Mouse (Mus musculus) heart, postnatal 36 days (tissue): ENCODE results near the gene Hist1h2ad. TPM values are rescaled to one million over a fixed set of nuclear protein-coding genes. Genes with fewer than 3 reads are reported as not detected.
A peak's percentile ranks its signal among the peaks of the same experiment; 100 is the strongest.
"Not testable (repeated sequence)": the region's sequence is repeated elsewhere in the genome, so short reads cannot be mapped to it uniquely, and the experiment has no call there.

Experiments
- DNase-seq, 2 experiments: peaks; one replicate each; pipeline ENCODE4 v3.0.0; 2021 to 2022
- intact Hi-C: fragments of 180-260 bp; cut with DNase I; formaldehyde crosslinking; loops from one replicate; pipeline ENCODE4 v1.15.1; 2025
- total RNA-seq, 2 experiments: library from RNA; stranded (reverse); gene quantifications; 2 replicates each; pipeline ENCODE4 v1.2.3; 2021

The Hist1h2ad gene
- total RNA-seq, 2 experiments from 2014 or later = 2.9 to 4.6 TPM

DNA sequence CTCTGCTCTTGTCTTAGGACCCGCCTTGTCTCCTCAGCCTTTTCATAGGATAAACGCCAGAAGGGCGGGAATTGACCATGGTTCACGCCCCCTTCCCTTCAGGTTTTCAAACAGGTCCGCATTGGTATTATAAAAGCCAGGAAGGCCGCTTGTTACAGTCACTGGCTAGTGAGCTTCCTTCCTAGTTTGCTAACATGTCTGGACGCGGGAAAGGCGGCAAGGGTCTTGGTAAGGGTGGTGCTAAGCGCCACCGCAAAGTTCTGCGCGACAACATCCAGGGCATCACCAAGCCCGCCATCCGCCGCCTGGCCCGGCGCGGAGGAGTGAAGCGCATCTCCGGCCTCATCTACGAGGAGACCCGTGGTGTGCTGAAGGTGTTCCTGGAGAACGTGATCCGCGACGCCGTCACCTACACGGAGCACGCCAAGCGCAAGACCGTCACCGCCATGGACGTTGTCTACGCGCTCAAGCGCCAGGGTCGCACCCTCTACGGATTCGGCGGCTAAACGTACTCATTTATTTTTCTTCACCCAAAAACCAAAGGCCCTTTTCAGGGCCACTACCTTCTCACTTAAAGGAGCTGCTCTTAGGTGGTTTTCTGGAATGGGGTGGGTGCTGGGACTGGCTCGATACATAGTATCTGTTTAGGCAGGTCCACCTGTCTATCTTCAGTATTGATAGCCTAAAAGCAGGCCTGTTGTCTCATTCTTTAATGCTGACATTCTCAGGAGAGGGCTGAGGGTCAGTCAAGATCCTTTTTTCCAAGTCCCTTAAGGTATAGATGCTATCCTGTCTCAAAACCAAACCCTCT is 7.4 kb downstream of the Hist1h2ad start, which contains the start of gene Hist1h4d:
Gene Hist1h4d, plus strand, starts transcription at position 191 of the 811 bp plus-strand sequence.
- intact Hi-C loops = loop anchor here (5.0 to 10.0 kb wide), 7 partner anchors 49 to 1867 kb away; partner anchors contain the start of genes Hist1h1b, Hist1h1t, Hist1h2ac and Hist1h2af
- peak; percentile 97 to 98 for DNase-seq

DNA sequence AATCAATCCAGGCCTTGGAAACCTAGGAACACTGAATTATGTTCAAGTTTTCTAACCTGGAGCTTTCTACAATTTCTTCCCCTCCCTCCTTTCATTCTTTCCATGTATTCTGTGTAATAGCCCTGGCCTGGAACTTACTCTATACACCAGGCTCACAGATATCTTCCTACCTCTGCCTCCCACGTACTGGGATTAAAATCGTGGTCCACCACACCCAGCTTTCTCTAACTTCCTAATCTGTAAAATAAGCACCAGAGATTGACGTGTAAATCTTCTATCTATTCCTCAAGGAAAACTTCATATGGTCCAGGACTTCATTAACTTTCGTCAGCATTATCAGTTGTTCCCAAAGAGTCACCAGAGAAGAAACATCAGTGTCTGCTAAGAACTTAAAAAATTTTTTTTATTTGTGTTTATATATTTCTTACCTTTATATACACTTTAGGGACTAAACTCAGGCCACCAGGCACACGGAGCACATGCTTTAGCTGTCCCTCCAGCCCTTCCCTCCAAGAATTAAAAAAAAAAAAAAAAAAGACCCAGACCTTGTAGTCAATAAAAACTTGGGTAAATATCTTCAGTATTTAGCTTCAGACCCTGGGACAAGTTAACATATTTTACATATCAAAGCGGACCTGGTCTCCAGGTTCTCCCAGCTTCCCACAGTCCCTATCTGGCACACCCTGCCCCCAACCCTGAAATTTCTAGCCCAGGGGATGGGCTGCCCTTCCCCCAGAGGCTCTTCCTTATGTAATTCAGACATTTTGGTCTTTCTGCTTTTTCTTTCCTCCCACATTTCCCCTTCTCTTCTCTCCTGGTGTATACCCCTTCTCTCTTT is 8.3 kb downstream of the Hist1h2ad start:
- intact Hi-C loops = loop anchor here (5.0 to 10.0 kb wide), 7 partner anchors 50 to 1868 kb away; partner anchors contain the start of genes Hist1h1b, Hist1h1t, Hist1h2ac and Hist1h2af
- no peak for DNase-seq

DNA sequence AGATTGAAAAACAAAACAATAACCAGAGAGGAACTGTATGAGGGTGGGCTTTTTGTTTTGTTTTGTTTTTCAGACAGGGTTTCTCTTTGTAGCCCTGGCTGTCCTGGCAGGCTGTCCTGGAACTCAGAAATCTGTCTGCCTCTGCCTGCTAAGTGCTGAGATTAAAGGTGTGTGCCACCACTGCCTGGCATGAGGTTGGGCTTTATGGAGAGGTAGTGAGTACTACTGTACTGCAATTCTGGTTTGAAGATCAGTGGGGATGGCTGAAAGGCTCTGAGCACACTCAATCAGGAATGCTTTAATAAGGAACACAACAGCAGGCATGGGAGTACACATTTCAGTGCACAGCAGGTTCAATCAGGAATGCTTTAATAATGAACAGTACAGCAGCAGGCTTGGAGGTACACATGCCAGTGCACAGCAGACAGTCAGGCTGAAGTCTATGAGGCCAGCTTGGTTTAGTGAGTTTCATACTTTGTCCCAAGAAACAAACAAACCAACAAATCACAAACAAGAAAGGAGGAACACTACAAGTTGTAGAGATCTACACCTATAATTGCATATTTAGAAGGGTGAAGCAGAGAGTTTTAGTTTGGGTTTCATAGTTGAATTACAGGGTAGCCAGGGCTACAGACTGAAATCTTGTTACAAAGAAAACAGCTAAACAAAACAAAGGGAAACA is 9.3 kb downstream of the Hist1h2ad start:
- no peak for DNase-seq
- intact Hi-C loops = loop anchor here (2.0 to 10.0 kb wide), 8 partner anchors 39 to 1869 kb away; partner anchors contain the start of genes Hist1h1b, Hist1h1e, Hist1h1t and Hist1h2ac

- intact Hi-C loops = loop anchor here (2.0 to 10.0 kb wide), 8 partner anchors 38 to 1870 kb away; partner anchors contain the start of genes Hist1h1b, Hist1h1e, Hist1h1t and Hist1h2ac
- no peak for DNase-seq
These were observed 10.2 kb downstream of the Hist1h2ad start for GRCm38 (mm10) chr13:23584331-23584730.

DNA sequence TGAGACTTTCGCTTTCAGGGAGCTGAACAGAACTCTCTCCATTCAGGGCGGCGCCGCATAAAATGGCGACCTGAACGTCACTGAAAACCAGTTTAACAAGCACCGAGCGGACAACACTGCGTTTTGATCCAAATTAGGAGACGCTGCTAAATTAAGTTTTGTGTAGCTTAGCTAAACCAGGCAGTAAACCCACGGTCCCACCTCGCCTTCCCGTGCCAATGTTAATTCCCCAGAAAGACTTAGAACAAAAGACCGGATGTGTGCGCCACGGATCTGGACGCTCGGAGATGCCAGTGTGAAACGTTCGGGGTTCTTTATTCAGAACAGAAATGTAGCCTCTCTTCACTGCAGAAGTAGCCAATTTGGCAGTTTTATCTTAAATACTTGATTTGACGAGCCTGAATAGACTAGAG is 10.9 kb downstream of the Hist1h2ad start:
- intact Hi-C loops = loop anchor here (1.0 to 10.0 kb wide), 5 partner anchors 38 to 1870 kb away; partner anchors contain the start of genes Hist1h1b, Hist1h1c, Hist1h1e and Hist1h2ai
- DNase-seq = peak; percentile 73 to 80

DNA sequence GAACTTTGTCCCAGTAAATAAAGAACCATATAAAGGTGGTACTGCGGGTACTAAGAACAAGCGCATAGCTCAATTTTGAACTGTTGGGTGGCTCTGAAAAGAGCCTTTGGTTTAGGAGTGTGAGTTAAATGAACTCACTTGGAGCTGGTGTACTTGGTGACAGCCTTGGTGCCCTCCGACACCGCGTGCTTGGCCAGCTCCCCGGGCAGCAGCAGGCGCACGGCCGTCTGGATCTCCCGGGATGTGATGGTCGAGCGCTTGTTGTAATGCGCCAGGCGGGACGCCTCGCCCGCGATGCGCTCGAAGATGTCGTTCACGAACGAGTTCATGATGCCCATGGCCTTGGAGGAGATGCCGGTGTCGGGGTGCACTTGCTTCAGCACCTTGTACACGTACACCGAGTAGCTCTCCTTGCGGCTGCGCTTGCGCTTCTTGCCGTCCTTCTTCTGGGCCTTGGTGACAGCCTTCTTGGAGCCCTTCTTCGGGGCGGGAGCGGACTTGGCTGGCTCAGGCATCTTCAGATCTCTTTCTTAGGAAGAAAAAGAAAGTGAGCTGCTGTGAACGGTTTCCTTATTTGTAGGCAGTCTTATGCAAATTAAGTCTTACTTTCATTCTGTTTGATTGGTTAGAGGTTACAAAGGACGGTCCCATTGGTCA is 11.4 kb downstream of the Hist1h2ad start:
- intact Hi-C loops = loop anchor here (1.0 to 10.0 kb wide), 5 partner anchors 37 to 1871 kb away; partner anchors contain the start of genes Hist1h1b, Hist1h1c, Hist1h1e and Hist1h2ai
- DNase-seq = peak; percentile 68 to 75

- intact Hi-C loops = loop anchor here (5.0 to 10.0 kb wide), 3 partner anchors 151 to 1872 kb away; partner anchors contain the start of genes Hist1h1b, Hist1h1c, Hist1h2ai and Hist1h2an
- no peak for DNase-seq
These were observed 12.1 kb downstream of the Hist1h2ad start for GRCm38 (mm10) chr13:23586099-23586939.

- no peak for DNase-seq
- intact Hi-C loops = loop anchor here (5.0 to 10.0 kb wide), 3 partner anchors 150 to 1872 kb away; partner anchors contain the start of genes Hist1h1b, Hist1h1c, Hist1h2ai and Hist1h2an
These were observed 12.7 kb downstream of the Hist1h2ad start for GRCm38 (mm10) chr13:23586940-23587225.

GRCm38 (mm10) chr13:23591206-23591605 is 17.0 kb downstream of the Hist1h2ad start:
- intact Hi-C loops = no loop called here
- DNase-seq = no peak

GRCm38 (mm10) chr13:23591886-23592285 is 17.7 kb downstream of the Hist1h2ad start:
- intact Hi-C loops, DNase-seq: not testable (repeated sequence)

DNA sequence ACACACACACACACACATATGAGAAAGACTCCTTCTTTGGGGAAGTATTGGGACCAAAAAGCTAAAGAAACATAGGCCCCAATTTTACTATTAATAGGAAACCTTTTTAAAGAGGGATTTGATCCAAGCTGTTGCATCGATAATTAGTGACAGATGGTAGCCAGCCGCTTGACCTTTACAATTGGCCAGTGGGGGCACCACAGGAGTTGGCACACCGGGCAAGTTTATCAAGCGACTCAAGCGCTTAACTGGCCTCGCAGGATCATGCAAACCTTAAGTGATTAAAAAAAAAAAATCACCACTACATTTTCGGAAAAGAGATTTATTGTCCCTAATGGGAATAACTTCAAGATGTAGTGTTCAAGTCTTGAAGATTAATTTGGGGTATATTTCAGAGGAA is 18.4 kb downstream of the Hist1h2ad start:
- DNase-seq = no peak
- intact Hi-C loops = no loop called here

DNA sequence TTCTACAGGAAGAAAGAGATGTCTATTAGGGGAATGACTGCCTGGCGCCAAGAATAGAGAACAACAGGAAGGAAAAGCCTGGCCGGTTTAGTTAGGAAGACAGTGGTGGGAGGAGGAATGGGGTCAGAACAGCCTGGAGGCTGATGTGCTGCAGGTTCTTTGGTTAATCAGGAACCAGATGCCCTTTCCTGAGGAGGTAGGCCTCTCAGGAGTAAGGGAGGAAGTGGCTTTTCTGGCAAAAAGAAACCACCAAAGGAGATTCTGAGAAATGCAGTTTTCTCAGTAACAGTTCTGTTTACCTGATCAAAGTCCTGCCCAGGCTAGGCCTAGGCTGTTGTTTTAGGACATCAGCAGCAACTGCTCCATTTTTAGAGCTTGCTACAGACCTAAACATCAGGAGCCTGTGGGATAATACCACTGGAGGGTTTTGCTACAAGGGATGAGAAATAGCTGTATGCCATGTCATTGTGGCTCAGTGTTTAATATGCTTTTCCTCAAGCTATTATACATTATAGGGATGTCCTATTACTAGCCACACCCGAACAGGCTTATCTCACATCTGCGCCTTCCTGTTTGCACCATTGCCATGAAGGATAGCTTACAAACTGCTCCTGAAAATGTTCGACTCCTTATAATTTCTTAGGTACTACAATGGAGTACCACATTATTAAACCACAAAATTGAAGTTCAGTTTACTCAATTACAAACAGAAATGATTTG is 19.0 kb downstream of the Hist1h2ad start:
- intact Hi-C loops = no loop called here
- no peak for DNase-seq

DNA sequence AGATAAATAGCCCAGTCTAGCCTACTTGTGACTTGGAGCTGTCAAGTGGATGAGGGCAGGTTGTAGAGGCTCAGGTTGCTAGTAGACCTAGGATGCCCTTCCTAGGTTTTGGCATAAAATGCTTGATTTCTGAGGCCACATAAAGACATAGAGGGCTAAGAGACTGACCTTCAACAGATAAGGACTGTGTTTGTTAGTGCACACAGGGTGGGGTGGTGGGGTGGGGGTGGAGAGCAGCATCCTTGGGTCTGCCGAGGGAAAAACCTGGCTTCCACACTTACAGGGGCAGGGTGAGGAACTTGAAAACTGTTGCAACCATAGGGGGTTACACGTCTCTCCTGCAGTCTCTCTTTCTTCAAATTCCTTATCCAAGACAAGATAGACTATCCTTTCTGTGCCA is 21.0 kb downstream of the Hist1h2ad start:
- intact Hi-C loops = loop anchor here (5.0 kb wide), 1 partner anchor 73 kb away; no protein-coding TSS in a partner anchor
- DNase-seq = no peak

- no peak for DNase-seq
- intact Hi-C loops = loop anchor here (5.0 kb wide), 1 partner anchor 73 kb away; no protein-coding TSS in a partner anchor
These were observed 21.6 kb downstream of the Hist1h2ad start for GRCm38 (mm10) chr13:23595622-23596372.

DNA sequence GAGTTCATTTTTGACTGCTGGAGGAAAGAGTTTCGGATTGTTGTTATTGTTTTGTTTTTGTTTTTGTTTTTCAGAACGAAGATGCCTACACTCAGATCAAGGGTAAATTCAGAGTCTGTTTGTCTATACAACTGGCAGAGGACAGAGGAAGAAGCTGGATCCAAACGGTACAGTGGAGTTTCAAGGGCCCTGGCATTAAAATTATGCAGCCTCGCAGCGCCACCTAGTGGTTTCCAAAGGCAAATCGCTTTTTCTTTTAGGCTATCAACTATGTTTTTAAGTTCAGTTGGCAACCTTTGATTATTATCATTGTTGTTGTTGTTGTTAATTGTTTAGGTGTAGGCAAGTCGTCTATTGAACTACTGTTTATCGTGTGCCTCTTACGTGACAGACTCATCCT is 23.8 kb downstream of the Hist1h2ad start:
- peak; percentile 79 to 85 for DNase-seq
- intact Hi-C loops = loop anchor here (2.0 to 5.0 kb wide), 2 partner anchors 76 to 173 kb away; no protein-coding TSS in a partner anchor

- intact Hi-C loops = no loop called here
- DNase-seq = no peak
These were observed 29.1 kb downstream of the Hist1h2ad start for GRCm38 (mm10) chr13:23603182-23603699.

- no peak for DNase-seq
- intact Hi-C loops = no loop called here
These were observed 30.3 kb downstream of the Hist1h2ad start for GRCm38 (mm10) chr13:23604452-23604851.
